Mouse (Mus musculus) CH12.LX (cell line): ENCODE measurements around the gene Lrfn1. TPM values are rescaled to one million over a fixed set of nuclear protein-coding genes. Genes with fewer than 3 reads are reported as not detected.

Source experiments
- DNase-seq: peaks from one replicate; pipeline ENCODE4 v3.0.0-alpha.2; 2013; ENCODE audit errors: extremely low read depth
- H3K27ac ChIP-seq: 2 replicates; pipeline ENCODE4 v1.5.1; 2012; ENCODE audit warnings: low read depth, mild to moderate bottlenecking, control low read depth, moderate library complexity; ENCODE audit not compliant: insufficient read depth
- H3K27me3 ChIP-seq: replicated peaks from 2 replicates; pipeline ENCODE3; 2012; ENCODE audit warnings: inconsistent platforms
- H3K36me3 ChIP-seq, 2 experiments: replicated peaks in 1 of 2; 2 replicates each; pipeline versions ENCODE3 to v1.6.1; 2012; ENCODE audit warnings: inconsistent platforms in 1 of 2, low read length in 1 of 2, mild to moderate bottlenecking in 1 of 2, mixed read lengths in 1 of 2, moderate library complexity in 1 of 2; ENCODE audit not compliant: control insufficient read depth in 1 of 2, insufficient read depth in 1 of 2
- H3K4me1 ChIP-seq, 2 experiments: 2 replicates each; pipeline ENCODE4 v1.6.1; 2012; ENCODE audit warnings: inconsistent platforms in 1 of 2, moderate library complexity in 1 of 2; ENCODE audit not compliant: insufficient read depth in 2 of 2, control insufficient read depth in 1 of 2
- H3K4me2 ChIP-seq: 2 replicates; pipeline ENCODE4 v1.6.1; 2012; ENCODE audit warnings: low read depth, mild to moderate bottlenecking, control low read depth; ENCODE audit not compliant: poor library complexity, insufficient read depth, severe bottlenecking
- H3K4me3 ChIP-seq, 3 experiments: fragments of 150-350 bp in 1 of 3; sonication (generic) in 1 of 3; replicated peaks in 1 of 3; 2 replicates each; pipeline versions ENCODE3 to v1.5.1; 2011 to 2012; ENCODE audit warnings: low read depth in 2 of 3, low read length in 2 of 3, mild to moderate bottlenecking in 2 of 3, moderate library complexity in 2 of 3, control low read depth in 1 of 3, improper control_type of control experiment in 1 of 3, inconsistent platforms in 1 of 3, mixed read lengths in 1 of 3; ENCODE audit not compliant: poor library complexity in 1 of 3
- H3K79me2 ChIP-seq: replicated peaks from 2 replicates; pipeline ENCODE4 v1.6.1; 2012; ENCODE audit warnings: mild to moderate bottlenecking, moderate library complexity; ENCODE audit not compliant: control insufficient read depth, poor library complexity, insufficient read depth, severe bottlenecking; ENCODE audit errors: extremely low read depth
- H3K9ac ChIP-seq: 2 replicates; pipeline ENCODE4 v1.6.1; 2012; ENCODE audit warnings: low read depth, mild to moderate bottlenecking, control low read depth, moderate library complexity; ENCODE audit not compliant: insufficient read depth
- H3K9me3 ChIP-seq: replicated peaks from 2 replicates; pipeline ENCODE3; 2012; ENCODE audit warnings: low read length, inconsistent platforms, mixed read lengths
- CHD1 ChIP-seq: IDR thresholded peaks from 2 replicates; pipeline ENCODE4 v1.6.1; 2012; ENCODE audit warnings: low read depth, low read length, improper control_type of control experiment, inconsistent platforms
- ETS1 ChIP-seq: conservative IDR thresholded peaks from 2 replicates; pipeline ENCODE4 v1.6.1; 2012; ENCODE audit warnings: low read depth, mild to moderate bottlenecking, inconsistent platforms, low read length, improper control_type of control experiment, moderate library complexity
- HCFC1 ChIP-seq: IDR thresholded peaks from 2 replicates; pipeline ENCODE4 v1.6.1; 2012; ENCODE audit warnings: low read depth, mild to moderate bottlenecking, inconsistent platforms, low read length, improper control_type of control experiment
- IRF4 ChIP-seq: IDR thresholded peaks from 2 replicates; pipeline ENCODE4 v1.6.1; 2014; ENCODE audit warnings: low read depth, mild to moderate bottlenecking, inconsistent platforms, low read length, improper control_type of control experiment
- JUN ChIP-seq: IDR thresholded peaks from 2 replicates; pipeline ENCODE4 v1.6.1; 2011; ENCODE audit warnings: low read depth, mild to moderate bottlenecking, low read length, improper control_type of control experiment, moderate library complexity; ENCODE audit not compliant: insufficient read depth
- KAT2A ChIP-seq: IDR thresholded peaks from 2 replicates; pipeline ENCODE4 v1.6.1; 2012; ENCODE audit warnings: low read length, improper control_type of control experiment, inconsistent platforms; ENCODE audit not compliant: insufficient replicate concordance
- MAX ChIP-seq: IDR thresholded peaks from 2 replicates; pipeline ENCODE4 v1.6.1; 2011; ENCODE audit warnings: low read length, improper control_type of control experiment
- MAZ ChIP-seq: IDR thresholded peaks from 2 replicates; pipeline ENCODE4 v1.6.1; 2012; ENCODE audit warnings: low read depth, mild to moderate bottlenecking, inconsistent platforms, low read length, improper control_type of control experiment, moderate library complexity
- NELFE ChIP-seq: IDR thresholded peaks from 2 replicates; pipeline ENCODE4 v1.6.1; 2011; ENCODE audit warnings: low read depth, low read length, improper control_type of control experiment
- NRF1 ChIP-seq: IDR thresholded peaks from 2 replicates; pipeline ENCODE4 v1.6.1; 2014; ENCODE audit warnings: low read depth, mild to moderate bottlenecking, inconsistent platforms, low read length, improper control_type of control experiment, moderate library complexity
- PAX5 ChIP-seq: IDR thresholded peaks from 2 replicates; pipeline ENCODE4 v1.6.1; 2012; ENCODE audit warnings: low read length, inconsistent platforms, mixed read lengths
- POLR2A ChIP-seq: IDR thresholded peaks from 2 replicates; pipeline ENCODE4 v1.6.1; 2011; ENCODE audit warnings: low read depth, mild to moderate bottlenecking, improper control_type of control experiment, low read length
- POLR2AphosphoS2 ChIP-seq: IDR thresholded peaks from 2 replicates; pipeline ENCODE4 v1.6.1; 2011; ENCODE audit warnings: low read depth, low read length, improper control_type of control experiment
- SMC3 ChIP-seq: IDR thresholded peaks from 2 replicates; pipeline ENCODE4 v1.6.1; 2011; ENCODE audit warnings: low read depth, low read length, improper control_type of control experiment
- TBP ChIP-seq: conservative IDR thresholded peaks from 2 replicates; pipeline ENCODE4 v1.6.1; 2011; ENCODE audit warnings: low read depth, low read length, improper control_type of control experiment
- TCF12 ChIP-seq: IDR thresholded peaks from 2 replicates; pipeline ENCODE4 v1.6.1; 2014; ENCODE audit warnings: low read depth, mild to moderate bottlenecking, inconsistent platforms, low read length, improper control_type of control experiment
- USF2 ChIP-seq: conservative IDR thresholded peaks from 2 replicates; pipeline ENCODE4 v1.6.1; 2011; ENCODE audit warnings: low read depth, low read length, improper control_type of control experiment
- ZC3H11A ChIP-seq: IDR thresholded peaks from 2 replicates; pipeline ENCODE4 v1.6.1; 2012; ENCODE audit warnings: low read depth, mild to moderate bottlenecking, inconsistent platforms, low read length, improper control_type of control experiment
- ZMIZ1 ChIP-seq: IDR thresholded peaks from 2 replicates; pipeline ENCODE4 v1.6.1; 2012; ENCODE audit warnings: low read depth, mild to moderate bottlenecking, inconsistent platforms, low read length, improper control_type of control experiment
- ZNF384 ChIP-seq: IDR thresholded peaks from 2 replicates; pipeline ENCODE4 v1.6.1; 2012; ENCODE audit warnings: low read depth, low read length, improper control_type of control experiment, inconsistent platforms
- dilution Hi-C: fragments of 300-500 bp; cut with MboI; formaldehyde crosslinking; loops from 2 replicates; pipeline ENCODE4 v1.14.3; 2020; ENCODE audit warnings: low sequenced_read_pairs; ENCODE audit not compliant: extremely low pct_unique_long_range_greater_than_20kb, extremely low pct_ligation_motif_present
- in situ Hi-C: fragments of 300-500 bp; cut with MboI; formaldehyde crosslinking; loops from 3 replicates; pipeline ENCODE4 v1.14.3; 2019; ENCODE audit warnings: low sequenced_read_pairs, low pct_ligation_motif_present, low pct_unique_long_range_greater_than_20kb, mixed read lengths
- polyA plus RNA-seq: library from polyadenylated mRNA; unstranded; fragments of >175 nt; gene quantifications from 2 replicates; pipeline ENCODE4 v1.2.1, GENCODE M21; 2012; ENCODE audit warnings: low read depth; ENCODE audit not compliant: insufficient read length
- total RNA-seq, 2 experiments: library from RNA; depleted of rRNA; stranded (reverse); fragments of 300-350 nt in 1 of 2; fragments of >200 nt in 1 of 2; gene quantifications; 2 replicates each; pipeline ENCODE4 v1.2.3; 2012 to 2014

The Lrfn1 gene
- total and polyA plus RNA-seq, 3 experiments, result 0.67 to 2.7 (median 0.99) TPM

- dilution Hi-C loops, result no loop called here
- H3K9ac ChIP-seq, result no peak overlapping the region
- no peak for TF ChIP-seq POLR2AphosphoS2
- TF ChIP-seq CHD1, result no peak
- no peak for TF ChIP-seq IRF4
- TF ChIP-seq SMC3, result no peak
- TF ChIP-seq JUN, result no peak
- no peak for TF ChIP-seq MAZ
- no peak for TF ChIP-seq NELFE
- no peak for TF ChIP-seq PAX5
- no peak for TF ChIP-seq TCF12
- TF ChIP-seq KAT2A, result no peak
- TF ChIP-seq ZNF384, result no peak
- TF ChIP-seq ZMIZ1, result no peak
- no peak for TF ChIP-seq ZC3H11A
- TF ChIP-seq TBP, result no peak
- no peak for DNase-seq
- H3K36me3 ChIP-seq, result no peaks in the 10 kb centered on the region
- H3K9me3 ChIP-seq, result peaks cover 2% of the 10 kb centered on the region
- H3K79me2 ChIP-seq, result no peaks in the 10 kb centered on the region
- peaks cover 13% of the 10 kb centered on the region for H3K27me3 ChIP-seq
- in situ Hi-C loops, result no loop called here
- peaks cover 9 to 15% of the 10 kb centered on the region in 2 experiments; a peak in 3 of 4 replicates for H3K4me1 ChIP-seq
- no peak overlapping the region for H3K4me3 ChIP-seq
- H3K27ac ChIP-seq, result no peak overlapping the region
- no peak overlapping the region for H3K4me2 ChIP-seq
Observed at GRCm38 (mm10) chr7:28478854-28479253, 27.1 kb downstream of the Lrfn1 start.

- no peak overlapping the region for H3K4me3 ChIP-seq
- dilution Hi-C loops, result no loop called here
- no peak overlapping the region for H3K4me2 ChIP-seq
- peaks cover 33% of the 10 kb centered on the region for H3K27me3 ChIP-seq
- no peak for DNase-seq
- no peak overlapping the region for H3K27ac ChIP-seq
- H3K9me3 ChIP-seq, result peaks cover 2% of the 10 kb centered on the region
- no peak overlapping the region for H3K9ac ChIP-seq
- TF ChIP-seq MAX (no peak), HCFC1 (no peak), KAT2A (no peak), ZMIZ1 (no peak), POLR2AphosphoS2 (no peak), POLR2A (no peak), NRF1 (no peak), CHD1 (no peak), USF2 (no peak), ETS1 (no peak), ZNF384 (no peak)
- TF ChIP-seq, all 38 proteins: peak for 0
- Histone ChIP-seq H3K79me2 (no peaks in the 10 kb centered on the region), H3K4me1 (peaks cover 2 to 9% of the 10 kb centered on the region in 2 experiments), H3K36me3 (no peaks in the 10 kb centered on the region)
- in situ Hi-C loops, result no loop called here
Observed at GRCm38 (mm10) chr7:28482854-28483253, 31.1 kb downstream of the Lrfn1 start.
